Mouse (Mus musculus): ENCODE data around the gene Gpt2. TPM values are rescaled to one million over a fixed set of nuclear protein-coding genes. Genes with fewer than 3 reads are reported as not detected.

Gpt2 gene
- total RNA-seq (2022) = 10 to 100 TPM; 69.2 to 87.2 (median 74.1) TPM

DNA sequence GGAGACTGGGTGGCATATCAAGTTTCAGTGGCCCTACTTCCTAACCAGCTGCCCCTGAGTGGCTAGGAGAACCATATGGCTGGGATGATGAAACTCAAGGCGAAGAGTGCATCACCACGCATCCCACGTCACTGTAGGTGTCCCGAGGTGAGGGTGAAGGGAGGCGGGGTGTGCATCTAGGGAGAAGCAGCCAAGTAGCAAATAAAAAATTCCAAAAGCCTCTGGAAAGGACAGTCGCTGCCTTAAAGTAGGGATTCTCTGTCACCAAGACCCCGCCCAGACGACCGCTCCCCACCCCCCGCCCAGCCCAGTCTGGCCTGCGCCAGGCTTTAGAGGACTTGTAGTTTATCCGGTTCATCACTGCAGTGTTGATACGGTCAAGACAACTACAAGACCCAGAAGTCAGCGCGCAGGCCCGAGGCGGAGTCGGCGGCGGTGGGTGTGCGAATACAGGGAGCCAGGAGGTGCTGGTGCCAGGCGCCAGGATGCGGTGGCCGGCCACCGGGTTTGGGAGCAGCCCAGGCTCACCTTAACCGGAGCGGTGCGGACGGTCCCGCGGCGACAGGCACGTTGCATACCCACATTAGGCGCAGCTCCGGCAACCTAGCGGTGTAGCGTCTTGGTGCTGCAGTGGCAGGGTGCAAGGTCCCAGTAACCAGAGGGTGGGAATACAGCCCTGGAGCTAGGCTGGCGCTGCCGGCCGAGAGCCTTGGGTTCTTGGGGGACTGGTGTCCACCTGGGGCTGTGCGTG is at the start of gene Gpt2:
Gene Gpt2, plus strand, starts transcription at position 452 of the 751 bp plus-strand sequence.
- DNase-seq (ENCODE audit: low spot score in 2 of 2) = peak; percentile 94

DNA sequence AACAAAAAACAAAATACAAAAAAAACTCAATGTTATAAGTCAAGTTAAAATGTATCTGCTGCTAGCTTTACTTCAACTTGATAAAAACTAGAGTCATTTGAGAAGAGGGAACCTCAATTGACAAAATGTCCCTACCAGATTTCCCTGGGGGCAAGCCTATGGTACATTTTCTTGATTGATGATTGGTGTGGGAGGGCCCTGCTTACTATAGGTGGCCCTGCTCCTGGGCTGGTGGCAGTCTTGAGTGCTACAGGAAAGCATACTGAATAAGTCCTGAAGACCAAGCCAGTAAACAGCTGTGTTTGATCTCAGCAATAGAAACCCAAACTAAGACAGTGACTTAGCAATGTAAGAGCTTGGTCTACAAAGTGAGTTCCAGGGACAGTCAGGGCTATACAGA is 48.3 kb upstream of the Gpt2 start:
- no peak for DNase-seq (ENCODE audit: low spot score in 2 of 2)

DNA sequence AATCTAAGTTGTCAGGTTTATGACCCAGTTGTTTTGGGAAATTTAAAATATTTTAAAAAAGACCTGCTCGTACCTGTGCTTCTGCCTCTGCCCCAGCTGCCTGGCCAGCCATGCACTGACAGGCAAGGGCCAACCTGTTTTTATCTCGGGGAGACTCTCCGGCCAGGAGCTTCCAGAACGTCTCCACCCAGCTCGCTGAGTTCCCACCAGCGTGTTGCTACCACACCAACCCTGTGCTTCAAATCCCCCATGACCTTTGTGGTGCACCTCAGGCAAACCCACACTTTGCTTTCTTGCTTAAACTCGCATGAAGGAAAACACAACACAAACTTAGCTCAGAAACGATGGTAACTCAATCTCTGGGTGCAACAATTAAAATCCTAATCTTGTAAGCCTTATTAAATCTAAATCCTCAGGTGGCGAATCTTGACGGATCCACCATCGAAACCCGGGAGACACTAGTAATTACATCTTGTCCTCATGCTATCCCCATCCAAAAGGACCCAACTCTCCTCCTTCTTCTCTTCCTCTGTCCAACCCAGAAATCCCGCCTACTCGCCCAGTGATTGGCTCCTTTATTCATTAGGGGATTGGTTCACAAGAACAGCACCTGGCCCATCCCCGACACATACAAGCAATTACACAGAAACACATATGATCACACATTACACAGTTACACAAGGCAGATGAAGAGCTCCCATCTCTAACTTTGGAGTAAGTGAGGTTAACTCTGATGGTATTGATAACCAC is 46.3 kb upstream of the Gpt2 start:
- no peak for DNase-seq (ENCODE audit: low spot score in 2 of 2)

DNA sequence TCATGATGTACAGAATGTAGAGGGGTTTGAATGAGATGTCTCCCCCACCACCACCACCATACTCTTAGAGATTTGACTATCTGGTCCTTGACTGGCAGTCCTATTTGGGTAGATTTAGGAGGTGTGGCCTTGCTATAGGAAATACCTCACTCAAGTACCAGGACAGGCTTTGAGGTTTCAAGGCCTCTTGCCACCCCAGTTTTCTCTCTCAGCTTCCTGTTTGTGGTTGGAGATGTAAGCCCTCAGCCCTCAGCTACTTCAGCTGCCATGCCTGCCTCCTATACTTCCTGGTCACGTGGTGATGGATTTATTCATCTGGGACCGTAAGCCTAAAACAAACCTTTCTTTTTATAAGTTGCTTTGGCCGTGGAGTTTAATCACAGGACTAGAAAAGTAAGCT is 42.0 kb upstream of the Gpt2 start:
- DNase-seq (ENCODE audit: low spot score in 2 of 2) = no peak

DNA sequence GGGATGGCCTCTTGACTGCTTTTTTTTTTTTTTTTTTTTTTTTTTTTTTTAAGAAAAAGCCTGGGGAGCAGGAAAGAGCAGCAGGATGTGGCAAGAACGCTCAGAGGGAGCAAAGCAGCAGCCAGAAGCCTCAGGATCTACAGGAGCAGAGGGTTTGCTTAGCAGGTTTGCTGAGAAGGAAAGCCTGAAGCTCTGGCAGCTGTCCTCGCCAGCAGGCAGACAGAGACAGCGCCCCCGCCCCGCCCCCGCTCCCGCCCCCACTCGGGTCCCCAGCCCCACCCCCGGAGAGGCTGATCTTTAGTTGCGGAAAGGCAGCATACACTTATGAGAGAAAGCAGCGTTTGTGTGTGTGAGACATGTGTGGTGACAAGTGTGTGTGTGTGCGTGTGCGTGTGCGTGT is 40.0 kb upstream of the Gpt2 start:
- no peak for DNase-seq (ENCODE audit: low spot score in 2 of 2)

DNA sequence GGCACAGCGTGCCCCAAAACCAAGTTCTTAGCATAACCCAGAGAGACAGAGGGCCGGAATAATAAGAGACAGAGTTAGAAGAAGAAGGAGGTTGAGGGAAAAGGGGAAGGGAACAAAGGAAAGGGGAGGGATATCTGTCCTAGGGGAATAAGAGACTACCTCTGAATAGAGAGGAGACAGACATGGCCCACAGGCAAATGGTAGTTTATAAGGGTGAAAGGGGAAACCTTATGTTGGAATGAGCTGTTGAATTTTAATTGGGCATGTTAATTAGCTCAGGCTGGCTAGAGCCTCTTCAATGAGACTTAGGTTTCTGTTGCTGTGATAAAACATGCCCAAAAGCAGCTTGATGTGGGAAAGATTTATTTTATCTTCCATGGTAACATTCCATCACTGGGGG is 39.1 kb upstream of the Gpt2 start:
- no peak for DNase-seq (ENCODE audit: low spot score in 2 of 2)

DNA sequence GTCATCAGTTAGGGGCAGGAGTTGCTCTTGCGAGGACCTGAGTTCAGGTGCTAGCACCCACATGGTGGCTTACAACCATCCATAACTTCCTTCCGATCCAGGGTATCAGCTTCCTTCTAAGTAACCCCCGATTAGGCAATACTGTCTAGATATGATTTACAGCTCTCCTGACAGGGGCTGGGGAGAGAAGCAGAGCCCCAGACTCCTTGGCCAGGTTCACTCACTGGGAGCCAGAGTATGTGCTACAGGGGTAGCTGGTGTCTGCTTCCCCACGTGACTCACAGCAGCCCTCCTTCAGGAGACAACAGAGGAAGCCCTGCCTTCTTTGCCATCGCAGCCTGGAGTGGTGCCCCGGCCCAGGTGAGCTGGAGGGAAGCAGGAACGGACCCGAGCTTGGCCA is 37.6 kb upstream of the Gpt2 start:
- no peak for DNase-seq (ENCODE audit: low spot score in 2 of 2)

DNA sequence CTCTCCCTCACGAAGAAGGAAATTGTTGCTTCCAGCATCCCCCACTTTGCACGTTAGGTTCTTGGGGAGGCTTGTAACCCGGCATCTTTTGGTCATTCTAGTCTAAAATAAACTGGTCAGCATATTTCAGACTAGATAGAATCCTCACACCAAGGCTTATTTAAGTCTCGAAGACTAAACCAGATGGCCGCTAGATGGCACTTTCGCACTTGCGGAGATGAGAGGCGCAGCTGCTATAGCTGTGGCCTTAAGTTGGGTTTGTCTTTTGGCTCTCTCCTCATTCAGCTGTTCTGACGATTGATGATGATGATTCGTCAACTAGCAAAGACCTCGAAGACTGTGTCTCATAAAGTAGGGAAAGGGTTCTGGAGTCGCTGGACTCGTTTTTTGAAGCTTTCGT is 35.8 kb upstream of the Gpt2 start:
- DNase-seq (ENCODE audit: low spot score in 2 of 2) = peak in 1 of 2 experiments; percentile 65

DNA sequence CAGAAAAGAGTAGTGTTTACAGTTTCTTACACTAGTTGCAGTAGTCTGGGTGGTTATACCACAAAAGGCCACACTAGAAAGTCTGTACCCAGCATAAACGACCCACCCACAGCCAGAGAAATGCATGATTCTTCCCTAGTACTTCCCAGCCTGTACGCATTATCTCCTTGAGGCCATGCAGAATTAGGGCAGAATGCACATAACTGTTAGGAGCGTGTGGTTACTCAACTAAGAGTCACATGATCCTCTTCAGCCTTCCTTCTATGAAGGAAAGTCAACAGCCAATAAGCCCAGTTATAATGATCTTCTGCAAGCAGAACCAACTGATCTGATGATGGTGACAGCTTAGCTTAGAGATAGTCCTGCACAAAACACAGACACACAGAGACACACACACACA is 32.8 kb upstream of the Gpt2 start:
- no peak for DNase-seq (ENCODE audit: low spot score in 2 of 2)

DNA sequence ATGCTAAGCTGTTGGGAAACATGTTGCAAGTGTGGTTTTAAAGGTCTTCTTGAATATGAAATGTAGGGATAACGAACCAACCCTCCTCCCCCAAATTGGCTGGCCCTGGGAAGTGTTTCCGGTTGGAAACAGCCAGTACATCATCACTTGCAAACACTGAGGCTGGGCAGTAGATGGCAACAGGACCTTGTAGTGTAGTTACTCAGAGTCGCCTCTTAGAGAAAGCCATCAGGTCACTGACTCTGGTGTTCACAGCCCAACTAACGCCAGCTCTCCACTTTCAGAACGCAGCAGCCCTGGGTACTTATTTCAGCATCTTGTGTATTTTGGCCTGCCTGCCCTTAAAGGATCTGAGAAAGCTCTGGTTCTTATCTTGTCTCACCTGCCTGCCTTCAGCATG is 31.6 kb upstream of the Gpt2 start:
- DNase-seq (ENCODE audit: low spot score in 2 of 2) = peak in 1 of 2 experiments; percentile 24

DNA sequence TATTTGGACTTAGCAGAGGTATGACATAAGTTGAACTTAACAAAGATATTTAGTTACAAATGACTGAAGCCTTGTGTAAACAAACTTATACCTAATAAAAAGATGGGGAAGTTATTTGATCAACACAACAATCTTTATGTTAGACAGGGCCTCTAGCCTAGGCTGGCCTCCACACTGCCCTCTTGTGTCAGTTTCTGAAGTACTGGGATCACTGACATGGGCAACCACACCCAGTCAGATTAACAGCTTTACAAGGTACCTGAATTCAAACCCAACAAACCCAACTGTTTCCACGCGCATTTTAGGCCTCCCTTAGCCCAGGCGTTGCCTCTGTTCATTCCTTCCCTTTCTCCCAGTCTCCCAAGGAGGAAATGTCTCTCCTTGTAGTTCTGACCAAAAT is 31.0 kb upstream of the Gpt2 start:
- no peak for DNase-seq (ENCODE audit: low spot score in 2 of 2)

DNA sequence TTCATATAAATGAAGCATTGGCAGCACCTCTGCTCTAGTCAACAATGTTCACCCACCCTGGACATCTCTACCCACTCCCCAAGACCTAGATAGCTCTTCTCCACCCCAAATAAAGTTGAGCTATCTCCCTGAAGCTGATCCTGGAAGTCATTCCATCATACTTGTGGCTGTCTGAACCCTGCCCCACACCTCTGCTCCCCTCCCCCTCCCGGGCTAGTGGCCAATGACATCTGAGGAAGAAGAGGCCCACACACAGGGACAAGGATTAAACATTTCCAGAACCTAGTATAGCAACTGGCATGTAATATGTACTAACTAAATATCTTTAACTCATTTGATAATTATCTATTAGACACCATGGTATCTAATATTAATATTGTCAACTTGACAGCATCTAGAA is 29.9 kb upstream of the Gpt2 start:
- no peak for DNase-seq (ENCODE audit: low spot score in 2 of 2)

DNA sequence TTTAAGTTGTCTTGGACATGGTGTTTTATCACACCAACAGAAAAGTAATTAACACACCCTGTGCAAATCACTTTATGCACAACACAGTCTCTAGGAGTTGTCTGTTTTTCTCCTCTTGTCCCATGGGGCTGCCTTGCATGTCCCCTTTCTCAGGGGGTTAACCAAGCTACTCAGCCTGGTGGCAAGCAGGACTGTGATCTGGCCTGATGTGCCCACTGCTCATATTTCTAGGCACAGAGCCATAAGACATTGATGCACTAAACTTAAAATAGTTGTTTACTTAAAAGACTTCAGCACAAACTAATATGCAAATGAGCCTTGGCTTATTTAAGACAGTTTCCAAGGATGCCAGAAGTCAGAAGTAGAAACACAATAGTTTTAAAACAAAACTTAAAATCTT is 28.1 kb upstream of the Gpt2 start:
- DNase-seq (ENCODE audit: low spot score in 2 of 2) = no peak

DNA sequence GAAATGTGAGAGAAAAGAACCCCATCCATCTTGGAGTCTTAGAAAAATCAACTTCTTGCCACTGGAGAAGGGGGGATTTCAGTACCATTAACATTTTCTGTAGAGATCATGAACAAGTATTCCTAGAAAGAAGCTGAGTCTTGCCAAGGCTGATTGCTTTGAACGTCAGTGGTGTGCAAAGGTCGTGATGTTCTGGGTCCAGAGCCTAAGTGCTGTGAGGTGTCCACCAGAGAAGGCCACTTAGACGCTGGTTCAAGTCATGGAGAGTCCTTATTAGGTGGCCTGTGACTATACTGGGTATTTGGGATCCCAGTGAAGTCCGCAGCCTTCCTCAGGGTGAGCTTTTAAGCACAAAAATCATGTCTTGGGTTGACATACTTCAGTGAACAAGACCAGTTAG is 26.3 kb upstream of the Gpt2 start:
- no peak for DNase-seq (ENCODE audit: low spot score in 2 of 2)

DNA sequence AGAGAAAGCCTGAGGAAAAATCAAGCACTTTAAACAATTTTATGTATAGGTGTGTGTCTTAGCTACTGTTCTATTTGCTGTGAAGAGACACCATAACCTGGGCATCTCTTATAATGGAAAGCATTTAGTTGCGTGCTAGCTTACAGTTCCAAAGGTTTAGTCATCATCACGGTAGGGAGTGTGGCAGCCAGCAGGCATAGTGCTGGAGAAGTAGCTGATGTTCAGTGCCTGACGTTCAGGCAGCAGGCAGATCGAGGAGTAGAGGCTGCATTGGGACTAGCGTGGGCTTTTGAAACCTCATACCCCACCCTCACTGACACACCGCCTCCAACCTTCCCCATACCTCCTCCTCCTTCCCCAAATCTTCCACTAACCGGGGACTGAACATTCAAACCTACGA is 21.6 kb upstream of the Gpt2 start:
- no peak for DNase-seq (ENCODE audit: low spot score in 2 of 2)

DNA sequence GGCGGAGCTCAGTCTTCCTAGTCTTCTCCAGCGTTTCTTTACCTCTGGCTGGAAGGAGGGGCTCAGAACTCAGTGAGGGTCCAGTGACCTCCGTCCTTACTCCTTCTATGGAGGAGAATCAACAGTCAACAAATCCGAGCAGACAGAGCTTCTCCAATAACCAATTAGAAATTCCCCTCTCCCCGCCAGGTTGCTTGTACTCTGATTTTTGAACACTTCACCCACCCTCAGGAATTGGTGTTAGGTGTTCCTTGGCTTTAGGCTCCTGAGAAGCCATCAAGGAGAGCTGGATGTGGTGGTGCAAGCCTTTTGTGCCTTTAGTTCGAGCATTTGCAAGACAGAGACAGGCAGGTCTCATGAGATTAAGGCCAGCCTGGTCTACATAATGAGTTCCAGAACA is 19.6 kb upstream of the Gpt2 start:
- DNase-seq (ENCODE audit: low spot score in 2 of 2) = no peak

DNA sequence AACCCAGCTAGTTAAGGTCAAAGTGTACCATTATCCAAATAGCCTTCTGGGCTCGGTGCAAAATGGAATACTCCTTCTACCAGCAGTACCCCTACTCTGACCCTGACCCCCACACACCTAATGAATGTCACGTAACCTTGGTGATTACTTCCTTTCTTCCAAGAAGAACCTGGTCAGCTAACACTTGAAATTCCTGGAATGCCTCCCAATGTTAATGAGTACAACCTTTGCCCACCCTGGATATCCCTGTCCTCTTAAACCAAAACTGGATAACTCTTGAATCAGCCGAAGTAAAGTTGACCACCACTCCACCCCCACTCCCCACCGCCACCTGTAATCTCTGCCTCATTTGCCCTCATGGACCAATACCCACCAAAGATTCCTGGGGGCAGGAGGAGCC is 19.1 kb upstream of the Gpt2 start:
- no peak for DNase-seq (ENCODE audit: low spot score in 2 of 2)

DNA sequence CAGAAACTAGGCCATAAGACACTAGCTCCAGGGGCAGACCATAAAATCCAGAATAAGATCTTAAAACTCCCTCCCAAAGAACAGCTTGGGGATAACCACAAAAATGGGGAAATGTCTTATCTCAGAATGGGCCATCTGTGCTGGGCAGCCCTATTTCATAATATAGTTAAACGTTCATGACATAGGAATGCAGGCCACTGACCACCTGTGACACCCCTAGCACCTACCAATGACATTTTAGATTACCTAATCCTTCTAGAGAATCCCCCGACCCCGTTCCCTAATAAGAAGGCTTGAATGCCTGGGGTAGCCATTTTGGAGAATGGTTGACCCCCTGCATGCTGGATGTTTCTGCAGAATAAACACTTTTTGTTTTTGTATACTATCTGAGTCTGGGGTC is 17.5 kb upstream of the Gpt2 start:
- no peak for DNase-seq (ENCODE audit: low spot score in 2 of 2)

DNA sequence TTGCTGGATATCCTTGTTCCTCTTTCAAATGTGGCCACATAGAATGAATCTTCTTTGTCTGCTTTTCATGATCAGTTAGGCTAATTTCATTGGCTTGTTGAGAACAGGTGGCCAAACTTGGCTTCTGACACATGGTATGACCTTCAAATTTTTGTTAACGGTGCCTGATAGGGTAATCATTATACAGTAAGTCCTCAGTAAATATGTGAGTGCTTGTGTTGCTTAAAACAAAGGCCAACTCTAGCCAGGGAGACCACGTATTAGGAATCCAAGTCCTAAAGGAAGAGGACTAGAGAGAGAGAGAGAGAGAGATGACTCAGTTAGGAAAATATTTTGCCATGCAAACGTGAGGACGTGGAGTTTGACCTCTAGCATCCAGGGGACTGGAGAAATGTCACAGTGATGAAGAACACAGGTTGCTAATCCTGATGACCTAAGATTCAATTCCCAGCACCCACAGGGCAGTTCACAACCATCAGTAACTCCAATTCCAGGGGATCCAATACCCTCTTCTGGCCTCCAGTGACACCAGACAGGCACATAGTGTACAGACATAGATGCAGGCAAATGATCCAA is 15.3 kb upstream of the Gpt2 start:
- DNase-seq (ENCODE audit: low spot score in 2 of 2) = no peak

DNA sequence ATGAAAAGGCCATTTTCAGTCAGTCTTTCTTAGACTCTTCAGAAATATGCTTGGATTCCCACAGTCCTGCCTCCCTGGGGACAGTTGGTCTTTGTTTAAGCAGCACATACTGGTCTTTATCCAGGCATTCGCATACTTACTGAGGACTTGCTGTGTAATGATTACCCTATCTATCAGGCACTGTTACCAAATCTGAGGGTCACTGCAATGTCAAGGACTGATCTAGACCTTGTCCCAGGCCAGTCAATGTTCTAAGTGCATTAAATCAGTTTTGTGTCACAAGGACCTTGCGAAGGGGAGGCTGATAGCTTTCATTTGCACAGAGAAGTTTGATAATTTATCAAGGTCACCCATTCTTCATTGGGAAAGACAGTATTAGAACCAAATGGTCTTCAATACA is 14.0 kb upstream of the Gpt2 start:
- no peak for DNase-seq (ENCODE audit: low spot score in 2 of 2)

DNA sequence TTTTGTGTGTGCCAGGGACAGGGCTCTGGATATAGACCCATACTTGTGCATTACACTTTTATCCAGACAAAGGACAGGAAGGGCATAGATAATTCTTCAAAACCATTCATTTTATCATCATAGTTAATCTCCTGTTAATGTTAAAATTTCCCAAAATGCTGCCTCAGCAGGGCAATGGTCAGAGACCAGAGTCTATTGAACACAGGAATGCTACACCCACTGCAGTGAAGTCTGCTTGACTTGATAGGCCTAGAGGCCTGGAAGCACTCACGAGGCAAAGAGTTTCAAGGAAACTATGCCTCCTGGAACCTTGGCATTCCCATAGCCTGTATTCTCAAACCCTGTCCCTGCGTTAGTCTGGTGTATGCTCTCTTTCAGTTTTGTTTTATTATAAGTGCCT is 12.7 kb upstream of the Gpt2 start:
- DNase-seq (ENCODE audit: low spot score in 2 of 2) = no peak

DNA sequence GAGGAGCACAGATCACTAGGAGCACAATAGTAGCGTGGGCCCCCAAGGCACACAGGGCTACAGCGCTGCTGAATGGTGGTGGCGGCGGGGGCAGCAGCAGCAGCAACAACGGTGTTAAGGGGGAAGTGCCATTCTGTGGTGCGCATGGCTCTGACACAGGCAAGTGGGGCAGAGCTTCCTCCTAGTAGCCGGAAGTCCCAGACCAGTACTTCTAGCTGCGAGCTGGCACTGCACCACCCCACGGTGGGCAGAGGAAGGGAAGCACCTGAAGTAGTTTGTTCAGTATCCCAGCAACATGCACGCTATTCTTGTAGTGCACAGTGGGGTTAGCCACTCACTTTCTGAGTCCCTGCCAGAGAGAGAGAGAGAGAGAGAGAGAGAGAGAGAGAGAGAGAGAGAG is 10.5 kb upstream of the Gpt2 start:
- DNase-seq (ENCODE audit: low spot score in 2 of 2) = no peak

DNA sequence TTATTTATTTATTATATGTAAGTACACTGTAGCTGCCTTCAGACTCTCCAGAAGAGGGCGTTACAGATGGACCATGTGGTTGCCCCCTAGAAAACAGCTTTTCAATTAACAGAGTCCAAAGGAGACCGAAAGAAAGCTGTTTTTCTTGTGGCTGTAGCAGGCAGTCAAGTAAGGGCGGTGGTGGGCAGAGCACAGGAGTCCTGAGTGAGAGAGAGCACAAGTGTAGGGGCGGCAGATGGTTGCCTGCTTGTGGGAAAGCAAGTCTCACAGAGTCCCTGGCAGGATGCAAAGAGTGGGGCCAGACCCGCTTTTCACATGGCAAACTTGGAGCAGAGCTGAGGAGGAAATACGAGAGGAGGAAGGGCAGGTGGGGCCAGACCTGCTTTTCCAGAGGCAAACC is 9.9 kb upstream of the Gpt2 start:
- peak; percentile 38 to 50 for DNase-seq (ENCODE audit: low spot score in 2 of 2)
